Mouse (Mus musculus) hindbrain, embryonic 14.5 days (tissue): ENCODE results near the gene Unc45a. TPM values are rescaled to one million over a fixed set of nuclear protein-coding genes. Genes with fewer than 3 reads are reported as not detected.

Source experiments
- ATAC-seq: fragments of 200-750 bp; cut with Nextera tagmentation; 2 replicates; pipeline ENCODE4 v1.8.0; 2017; ENCODE audit warnings: moderate number of reproducible peaks, mild to moderate bottlenecking, moderate TSS enrichment, moderate library complexity; ENCODE audit not compliant: low FRiP score
- DNase-seq: peaks from one replicate; pipeline ENCODE4 v3.0.0-alpha.2; 2015; ENCODE audit warnings: low spot score
- H3K27ac ChIP-seq: fragments of 300-500 bp; sonication (generic); 2 replicates; pipeline ENCODE4 v1.5.1; 2014; ENCODE audit warnings: mild to moderate bottlenecking, moderate library complexity
- H3K27me3 ChIP-seq: fragments of 300-500 bp; sonication (generic); 2 replicates; pipeline ENCODE4 v1.6.1; 2014; ENCODE audit warnings: mild to moderate bottlenecking, low read length, mixed read lengths; ENCODE audit not compliant: control insufficient read depth, insufficient read depth
- H3K36me3 ChIP-seq: fragments of 300-500 bp; sonication (generic); replicated peaks from 2 replicates; pipeline ENCODE4 v1.6.1; 2014; ENCODE audit not compliant: control insufficient read depth, insufficient read depth
- H3K4me1 ChIP-seq: fragments of 300-500 bp; sonication (generic); replicated peaks from 2 replicates; pipeline ENCODE4 v1.6.1; 2014; ENCODE audit warnings: antibody characterized with exemption, low read length, mixed read lengths; ENCODE audit not compliant: control insufficient read depth, insufficient read depth
- H3K4me2 ChIP-seq: fragments of 300-500 bp; sonication (generic); replicated peaks from 2 replicates; pipeline ENCODE4 v1.6.1; 2014; ENCODE audit warnings: mild to moderate bottlenecking, moderate library complexity
- H3K4me3 ChIP-seq: fragments of 300-500 bp; sonication (generic); replicated peaks from 2 replicates; pipeline ENCODE4 v1.5.1; 2014; ENCODE audit warnings: mild to moderate bottlenecking, low read length
- H3K9ac ChIP-seq: fragments of 300-500 bp; sonication (generic); 2 replicates; pipeline ENCODE4 v1.6.1; 2014
- H3K9me3 ChIP-seq: fragments of 300-500 bp; sonication (generic); 2 replicates; pipeline ENCODE4 v1.6.1; 2016; ENCODE audit warnings: low read length; ENCODE audit not compliant: control insufficient read depth
- WGBS: fragments of 180-500 bp; shearing (Covaris S2); extraction: QIAGEN DNeasy Blood & Tissue Kit; methylation state at CpG from one replicate; pipeline ENCODE4 v1.1.7; 2014; 5-methylcytosine and 5-hydroxymethylcytosine counted together
- polyA plus RNA-seq: library from polyadenylated mRNA; unstranded; fragments of >200 nt; fragmentation: Nextera tagmentation; extraction: Ambion mirVana; gene quantifications from 2 replicates; pipeline ENCODE4 v1.2.1, GENCODE M21; 2014

Gene Unc45a
- polyA plus RNA-seq, 1 experiment from 2014 or later, result 43.3 TPM

- Histone ChIP-seq H3K27me3 (no peaks in the 10 kb centered on the region), H3K4me2 (no peak overlapping the region), H3K9ac (no peak overlapping the region), H3K9me3 (no peaks in the 10 kb centered on the region), H3K4me3 (no peak overlapping the region), H3K4me1 (0 out of 2 replicates have a peak, but pooled peaks cover 7% of the 10 kb centered on the region), H3K27ac (no peak overlapping the region), H3K36me3 (peaks cover 23% of the 10 kb centered on the region)
- ATAC-seq (no peak), DNase-seq (no peak)
- WGBS, result 97% methylated on average over 3 of the region's 3 CpGs
These were observed 41.2 kb downstream of the Unc45a start for GRCm38 (mm10) chr7:80299568-80299967.

- ATAC-seq, result no peak
These were observed 42.1 kb downstream of the Unc45a start for GRCm38 (mm10) chr7:80298754-80299153.

GRCm38 (mm10) chr7:80297041-80297440, 43.8 kb downstream of the Unc45a start:
- Histone ChIP-seq H3K9me3 (no peaks in the 10 kb centered on the region), H3K4me3 (no peak overlapping the region), H3K27ac (no peak overlapping the region), H3K9ac (no peak overlapping the region), H3K4me2 (no peak overlapping the region), H3K27me3 (no peaks in the 10 kb centered on the region), H3K36me3 (peaks cover 15% of the 10 kb centered on the region), H3K4me1 (0 out of 2 replicates have a peak, but pooled peaks cover 7% of the 10 kb centered on the region)
- DNase-seq (no peak), ATAC-seq (no peak)
- WGBS, result 81% methylated on average over 3 of the region's 3 CpGs

More at GRCm38 (mm10) chr7:80298754-80299153, 42.1 kb downstream of the Unc45a start:
- H3K4me1 ChIP-seq, result 0 out of 2 replicates have a peak, but pooled peaks cover 7% of the 10 kb centered on the region
- H3K27me3 ChIP-seq, result no peaks in the 10 kb centered on the region
- no peaks in the 10 kb centered on the region for H3K9me3 ChIP-seq
- no peak overlapping the region for H3K4me3 ChIP-seq
- H3K36me3 ChIP-seq, result peaks cover 19% of the 10 kb centered on the region
- H3K4me2 ChIP-seq, result no peak overlapping the region
- no peak overlapping the region for H3K27ac ChIP-seq
- no peak for DNase-seq
- no peak overlapping the region for H3K9ac ChIP-seq
- 96% methylated on average over 4 of the region's 4 CpGs for WGBS

- ATAC-seq, result no peak
- no peaks in the 10 kb centered on the region for H3K27me3 ChIP-seq
- no peak overlapping the region for H3K9ac ChIP-seq
- H3K4me1 ChIP-seq, result 0 out of 2 replicates have a peak, but pooled peaks cover 7% of the 10 kb centered on the region
- peaks cover 16% of the 10 kb centered on the region; the same call in 1 of the 2 replicates for H3K36me3 ChIP-seq
- 95% methylated on average over 6 of the region's 6 CpGs for WGBS
- no peaks in the 10 kb centered on the region for H3K9me3 ChIP-seq
- no peak for DNase-seq
- no peak overlapping the region for H3K27ac ChIP-seq
- 0 out of 2 replicates have a peak overlapping the region, but pooled peaks have one; percentile 99 for H3K4me2 ChIP-seq
- no peak overlapping the region for H3K4me3 ChIP-seq
These were observed 44.3 kb downstream of the Unc45a start for GRCm38 (mm10) chr7:80296462-80296861.

DNA sequence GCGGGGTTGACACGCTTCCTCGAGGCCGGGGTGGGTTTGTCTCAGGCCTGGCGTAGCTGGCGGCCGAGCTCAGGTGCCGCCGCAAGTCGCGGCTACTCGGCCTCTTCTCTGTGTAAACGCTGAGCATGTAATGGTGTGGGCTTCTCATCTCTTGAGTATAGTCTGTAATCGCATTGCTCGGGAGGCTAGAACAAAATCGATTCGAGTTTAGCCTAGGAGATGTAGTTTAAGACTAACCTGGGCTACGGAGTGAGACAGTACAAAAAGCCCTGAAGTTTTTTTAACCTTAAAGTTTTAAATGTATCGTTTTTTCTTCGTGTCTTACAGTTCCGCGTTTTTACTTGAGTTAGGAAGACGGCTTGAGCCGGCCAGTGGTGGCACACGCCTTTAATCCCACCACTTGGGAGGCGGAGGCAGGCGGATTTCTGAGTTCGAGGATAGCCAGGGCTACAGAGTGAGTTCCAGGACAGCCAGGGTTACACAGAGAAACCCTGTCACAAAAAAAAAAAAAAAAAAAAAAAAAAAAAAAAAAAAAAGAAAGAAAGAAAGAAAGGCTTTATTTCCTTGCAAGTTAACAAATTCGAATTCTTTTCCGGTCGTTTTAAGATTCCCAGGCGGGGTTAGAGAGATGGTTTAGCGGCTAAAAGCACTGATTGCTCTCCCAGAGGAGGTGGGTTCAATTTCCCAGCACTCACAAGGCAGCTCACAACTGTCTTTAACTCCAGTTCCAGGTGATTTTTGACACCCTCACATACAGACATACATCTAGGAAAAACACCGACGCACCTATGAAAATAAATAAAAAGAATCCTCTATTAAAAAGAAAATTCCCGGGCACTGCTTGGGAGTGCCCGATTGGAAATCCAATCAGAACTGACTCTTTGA, 45.8 kb downstream of the Unc45a start:
- H3K9me3 ChIP-seq, result no peaks in the 10 kb centered on the region
- peak overlapping the region; percentile 99 for H3K4me2 ChIP-seq
- 9% methylated on average over 37 of the region's 37 CpGs for WGBS
- peaks cover 24% of the 10 kb centered on the region for H3K36me3 ChIP-seq
- no peaks in the 10 kb centered on the region for H3K27me3 ChIP-seq
- ATAC-seq, result no peak; the same call in 1 of the 2 replicates
- peak overlapping the region; percentile 51; the same call in 1 of the 2 replicates for H3K27ac ChIP-seq
- peak overlapping the region; percentile 77 for H3K4me3 ChIP-seq
- H3K4me1 ChIP-seq, result 0 out of 2 replicates have a peak, but pooled peaks cover 7% of the 10 kb centered on the region
- peak; percentile 47 for DNase-seq
- peak overlapping the region; percentile 63 for H3K9ac ChIP-seq

DNA sequence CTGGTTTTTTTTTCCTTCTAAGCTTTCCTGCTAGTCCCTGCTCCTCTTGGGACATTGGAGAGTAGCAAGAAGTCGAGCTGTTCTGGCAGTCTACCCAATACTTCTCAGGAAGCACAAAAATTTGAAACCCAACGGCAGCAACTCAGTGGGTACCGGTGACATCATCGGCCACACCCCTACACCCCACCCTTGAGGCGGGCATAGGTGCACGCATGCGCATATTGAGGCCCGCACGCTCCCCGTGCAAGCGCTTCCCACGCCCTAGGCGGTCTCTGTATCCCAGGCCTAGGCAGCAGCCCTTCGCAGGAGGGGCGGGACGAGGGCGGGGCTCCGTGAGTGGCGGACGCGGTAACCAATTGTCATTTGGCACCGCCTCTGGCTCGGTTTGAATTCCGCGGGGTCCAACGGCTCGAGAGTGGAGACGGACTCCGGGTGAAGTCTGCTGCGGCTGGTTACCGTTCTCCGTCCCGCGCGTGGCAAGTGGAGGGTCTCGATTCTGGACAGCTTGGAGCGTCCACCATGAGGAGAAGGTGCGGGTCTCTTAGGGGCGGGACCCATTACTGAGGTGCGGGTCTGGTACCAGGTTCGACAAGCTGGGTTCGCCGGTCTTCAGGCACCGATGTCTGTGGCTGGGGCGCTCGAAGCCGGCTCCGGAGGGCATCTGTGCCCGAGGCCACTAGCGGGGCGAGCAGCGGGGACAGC, 46.6 kb downstream of the Unc45a start, which contains the start of gene Prc1:
TSS of gene Prc1 (plus strand) at position 389 of the 702 bp plus-strand sequence.
- H3K9ac ChIP-seq, result peak within 1 kb of the TSS; percentile 63
- H3K36me3 ChIP-seq, result peaks cover 27% of the 10 kb centered on the region
- DNase-seq (peak; percentile 98), ATAC-seq (peak; percentile 99)
- under 1% methylated on average over 52 of the region's 52 CpGs for WGBS
- peak within 1 kb of the TSS; percentile 51 for H3K27ac ChIP-seq
- H3K27me3 ChIP-seq, result no peaks in the 10 kb centered on the region
- 0 out of 2 replicates have a peak, but pooled peaks cover 7% of the 10 kb centered on the region for H3K4me1 ChIP-seq
- H3K9me3 ChIP-seq, result no peaks in the 10 kb centered on the region
- H3K4me2 ChIP-seq, result peak within 1 kb of the TSS; percentile 99
- H3K4me3 ChIP-seq, result peak within 1 kb of the TSS; percentile 77

DNA sequence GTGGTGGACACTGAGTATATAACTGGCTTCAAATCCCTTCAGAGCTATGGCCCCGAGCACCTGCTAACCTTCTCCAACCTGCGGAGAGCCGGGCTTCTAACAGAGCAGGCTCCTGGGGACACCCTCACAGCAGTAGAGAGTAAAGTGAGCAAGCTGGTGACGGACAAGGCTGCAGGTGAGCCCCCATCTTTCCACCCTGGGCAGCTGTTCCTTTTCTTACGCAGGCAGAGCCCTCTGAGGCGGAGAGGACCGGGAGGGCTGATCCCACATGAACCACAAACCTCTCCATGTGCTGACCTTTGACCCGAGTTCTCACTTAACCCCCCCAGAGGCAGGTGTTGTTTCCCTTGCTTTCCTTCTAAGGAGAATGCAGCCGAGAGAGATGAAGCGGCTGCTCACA, 53.1 kb downstream of the Unc45a start:
- Histone ChIP-seq H3K4me2 (no peak overlapping the region), H3K27ac (no peak overlapping the region), H3K4me1 (no peaks in the 10 kb centered on the region), H3K36me3 (peaks cover 90% of the 10 kb centered on the region), H3K9me3 (no peaks in the 10 kb centered on the region), H3K9ac (no peak overlapping the region), H3K27me3 (no peaks in the 10 kb centered on the region), H3K4me3 (no peak overlapping the region)
- no peak for DNase-seq
- 87% methylated on average over 10 of the region's 10 CpGs for WGBS
- ATAC-seq, result no peak

DNA sequence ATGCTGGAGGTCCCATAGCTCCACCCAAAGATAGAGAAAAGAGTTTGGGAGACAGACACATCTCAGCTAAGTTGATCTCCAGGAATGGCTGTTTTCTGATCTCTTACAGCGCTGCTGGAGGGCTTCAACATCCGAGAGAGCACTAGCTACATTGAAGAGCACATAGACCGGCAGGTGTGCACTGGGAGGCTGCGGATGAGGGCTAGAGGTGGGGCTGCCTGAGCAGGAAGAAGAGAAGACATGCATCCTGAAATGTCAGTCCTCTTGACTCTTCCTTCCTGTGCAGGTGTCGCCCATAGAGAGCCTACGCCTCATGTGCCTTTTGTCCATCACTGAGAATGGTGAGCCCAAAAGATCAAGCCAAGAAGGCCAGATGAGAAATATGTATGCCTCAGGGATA, 55.1 kb downstream of the Unc45a start:
- H3K36me3 ChIP-seq, result peaks cover 85% of the 10 kb centered on the region
- no peak for ATAC-seq
- H3K4me3 ChIP-seq, result no peak overlapping the region
- no peak for DNase-seq
- H3K4me2 ChIP-seq, result no peak overlapping the region
- H3K9ac ChIP-seq, result no peak overlapping the region
- H3K9me3 ChIP-seq, result no peaks in the 10 kb centered on the region
- WGBS, result 93% methylated on average over 6 of the region's 6 CpGs
- H3K27ac ChIP-seq, result no peak overlapping the region
- no peaks in the 10 kb centered on the region for H3K4me1 ChIP-seq
- H3K27me3 ChIP-seq, result no peaks in the 10 kb centered on the region

GRCm38 (mm10) chr7:80284391-80284790, 56.4 kb downstream of the Unc45a start:
- ATAC-seq, result no peak
- Histone ChIP-seq H3K4me3 (no peak overlapping the region), H3K27me3 (no peaks in the 10 kb centered on the region), H3K4me2 (no peak overlapping the region), H3K9me3 (no peaks in the 10 kb centered on the region), H3K27ac (no peak overlapping the region), H3K36me3 (peaks cover 88% of the 10 kb centered on the region), H3K4me1 (no peaks in the 10 kb centered on the region), H3K9ac (no peak overlapping the region)
- 95% methylated on average over 5 of the region's 5 CpGs for WGBS
- DNase-seq, result no peak
